Comparison of ENCODE assay signal across 9 mouse cellular contexts in the genomic region with DNA sequence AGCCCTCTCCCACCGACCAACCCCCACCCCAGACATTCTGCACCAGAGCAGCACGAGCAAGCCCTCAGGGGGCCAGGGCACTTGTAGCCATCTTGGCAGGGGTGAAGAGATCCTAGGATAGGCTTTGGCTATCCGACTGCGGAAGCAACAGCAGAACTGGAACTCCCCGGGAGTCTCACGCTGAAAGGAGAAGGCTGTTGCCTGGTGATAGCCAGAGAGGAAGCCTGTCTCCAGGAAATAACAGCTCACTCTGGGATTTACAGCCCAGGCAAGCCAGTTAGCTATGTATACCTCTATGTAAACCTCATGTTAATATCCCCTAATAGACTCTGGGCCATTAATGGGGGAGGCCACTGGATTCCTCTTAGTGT. TPM values are rescaled to one million over a fixed set of nuclear protein-coding genes. Genes with fewer than 3 reads are reported as not detected.
DNase-seq lines count a peak whose midpoint lies in the region; ATAC-seq lines count a peak whose summit lies in the region.
"Had no signal": no experiment of that assay in that cellular context is flagged by ENCODE, and none has a peak within 500 bp of the region (broad histone marks: within the 10 kb centered on the region; RNA-seq: fewer than 3 reads in every experiment).

No protein-coding gene starts in this region.

- H3K9me3 ChIP-seq in embryonic facial prominence, embryonic 14.5 days (ENCODE audit: control insufficient read depth, low read length): no peaks in the 10 kb centered on the region
- H3K9me3 ChIP-seq in intestine, embryonic 14.5 days (ENCODE audit: control insufficient read depth, low read length): no peaks in the 10 kb centered on the region
- no peaks in the 10 kb centered on the region for H3K9me3 ChIP-seq in lung, embryonic 15.5 days

- peaks cover 16% of the 10 kb centered on the region; the same call in 1 of the 2 replicates for H3K4me1 ChIP-seq in embryonic facial prominence, embryonic 14.5 days (ENCODE audit: control insufficient read depth, insufficient read depth, low read length)
- H3K4me1 ChIP-seq in intestine, embryonic 14.5 days (replicated peaks; ENCODE audit: control insufficient read depth, insufficient read depth, low read length): peaks cover 29% of the 10 kb centered on the region
- peaks cover 10% of the 10 kb centered on the region for H3K4me1 ChIP-seq in lung, embryonic 15.5 days

- no peaks in the 10 kb centered on the region for H3K27me3 ChIP-seq in embryonic facial prominence, embryonic 14.5 days (replicated peaks; ENCODE audit: control insufficient read depth, insufficient read depth, low read length)
- H3K27me3 ChIP-seq in intestine, embryonic 14.5 days (replicated peaks; ENCODE audit: control insufficient read depth, insufficient read depth, low read length): no peaks in the 10 kb centered on the region
- H3K27me3 ChIP-seq in lung, embryonic 15.5 days: no peaks in the 10 kb centered on the region

- 33% methylated on average over 6 of the region's 6 CpGs for WGBS in embryonic facial prominence, embryonic 14.5 days
- 11% methylated on average over 6 of the region's 6 CpGs for WGBS in intestine, embryonic 14.5 days
- 26% methylated on average over 6 of the region's 6 CpGs for WGBS in lung, embryonic 15.5 days

- DNase-seq in right cerebral cortex, postnatal 10 days (ENCODE audit: low spot score in 2 of 2): peak; percentile 43 to 56
- DNase-seq in right cerebral cortex, adult 2 months (ENCODE audit: low spot score in 2 of 2): no peak
- peak; percentile 38 for DNase-seq in embryonic facial prominence, embryonic 14.5 days (ENCODE audit: low spot score)
- peak; percentile 64 for DNase-seq in intestine, embryonic 14.5 days (ENCODE audit: low spot score)
- DNase-seq in retina, postnatal 1 day: no peak
- DNase-seq in right cerebral cortex, postnatal 25 days: no peak

- H3K4me3 ChIP-seq in embryonic facial prominence, embryonic 14.5 days (ENCODE audit: low read depth, low read length): no peak overlapping the region
- H3K4me3 ChIP-seq in intestine, embryonic 14.5 days (ENCODE audit: low read depth, low read length): peak overlapping the region; percentile 22; the same call in 1 of the 2 replicates
- no peak overlapping the region for H3K4me3 ChIP-seq in lung, embryonic 15.5 days

- H3K27ac ChIP-seq in embryonic facial prominence, embryonic 14.5 days (replicated peaks; ENCODE audit: low read depth, low read length): 0 out of 2 replicates have a peak overlapping the region, but pooled peaks have one; percentile 65
- peak overlapping the region; percentile 77 for H3K27ac ChIP-seq in intestine, embryonic 14.5 days (ENCODE audit: low read depth)
- peak overlapping the region; percentile 44; the same call in 1 of the 2 replicates for H3K27ac ChIP-seq in lung, embryonic 15.5 days

- H3K4me2 ChIP-seq in embryonic facial prominence, embryonic 14.5 days (ENCODE audit: low read depth, low read length): no peak overlapping the region
- H3K4me2 ChIP-seq in intestine, embryonic 14.5 days (ENCODE audit: low read length): peak overlapping the region; percentile 46
- peak overlapping the region; percentile 16; the same call in 1 of the 2 replicates for H3K4me2 ChIP-seq in lung, embryonic 15.5 days

- ATAC-seq in embryonic facial prominence, embryonic 14.5 days (ENCODE audit: low read depth): 0 out of 2 replicates have a peak, but pooled peaks have one; percentile 6
- ATAC-seq in intestine, embryonic 14.5 days (replicated peaks; ENCODE audit: low FRiP score, low TSS enrichment, low read depth): peak; percentile 37
- 0 out of 2 replicates have a peak, but pooled peaks have one; percentile 25 for ATAC-seq in lung, embryonic 15.5 days (ENCODE audit: borderline replicate concordance, extremely low read depth, low FRiP score, low TSS enrichment)
- no peak for ATAC-seq in frontal cortex, adult (ENCODE audit: low TSS enrichment)

- 0 out of 2 replicates have a peak, but pooled peaks cover 3% of the 10 kb centered on the region for H3K36me3 ChIP-seq in embryonic facial prominence, embryonic 14.5 days (ENCODE audit: control insufficient read depth, insufficient read depth, low read length)
- peaks cover 10% of the 10 kb centered on the region for H3K36me3 ChIP-seq in intestine, embryonic 14.5 days (ENCODE audit: control insufficient read depth, insufficient read depth, low read length)
- 0 out of 2 replicates have a peak, but pooled peaks cover under 1% of the 10 kb centered on the region for H3K36me3 ChIP-seq in lung, embryonic 15.5 days

- no peak overlapping the region for H3K9ac ChIP-seq in embryonic facial prominence, embryonic 14.5 days (ENCODE audit: low read depth, low read length)
- peak overlapping the region; percentile 27; the same call in 1 of the 2 replicates for H3K9ac ChIP-seq in intestine, embryonic 14.5 days (ENCODE audit: low read length)
- no peak overlapping the region for H3K9ac ChIP-seq in lung, embryonic 15.5 days

RNA-seq across cellular contexts. Expression of gene Lgals3bp, which starts 1.3 kb away (rescaled TPM):
- polyA plus RNA-seq in embryonic facial prominence, embryonic 14.5 days (2014; fragmentation: Nextera tagmentation; extraction: Ambion mirVana): 11.8 and 14.2 TPM in 2 replicates
- polyA plus RNA-seq in intestine, embryonic 14.5 days (2014; fragmentation: Nextera tagmentation; extraction: Ambion mirVana): 108 and 120 TPM in 2 replicates
- 4.9 and 6.9 TPM in 2 replicates for polyA plus RNA-seq in lung, embryonic 15.5 days (2015; fragmentation: Nextera tagmentation; extraction: Ambion mirVana)

RNA-seq across cellular contexts. Expression of gene Cant1, which starts 18.3 kb away (rescaled TPM):
- 30.8 and 30.9 TPM in 2 replicates for polyA plus RNA-seq in embryonic facial prominence, embryonic 14.5 days (2014; fragmentation: Nextera tagmentation; extraction: Ambion mirVana)
- polyA plus RNA-seq in intestine, embryonic 14.5 days (2014; fragmentation: Nextera tagmentation; extraction: Ambion mirVana): 30.1 and 32.9 TPM in 2 replicates
- polyA plus RNA-seq in lung, embryonic 15.5 days (2015; fragmentation: Nextera tagmentation; extraction: Ambion mirVana): 30.3 and 33.7 TPM in 2 replicates

RNA-seq across cellular contexts. Expression of gene C1qtnf1, which starts 27.5 kb away (rescaled TPM):
- 14.3 and 15.9 TPM in 2 replicates for polyA plus RNA-seq in embryonic facial prominence, embryonic 14.5 days (2014; fragmentation: Nextera tagmentation; extraction: Ambion mirVana)
- polyA plus RNA-seq in intestine, embryonic 14.5 days (2014; fragmentation: Nextera tagmentation; extraction: Ambion mirVana): 7.1 and 7.2 TPM in 2 replicates
- 6.9 and 7.6 TPM in 2 replicates for polyA plus RNA-seq in lung, embryonic 15.5 days (2015; fragmentation: Nextera tagmentation; extraction: Ambion mirVana)

RNA-seq across cellular contexts. Expression of gene Timp2, which starts 45.0 kb away (rescaled TPM):
- polyA plus RNA-seq in embryonic facial prominence, embryonic 14.5 days (2014; fragmentation: Nextera tagmentation; extraction: Ambion mirVana): 182 and 196 TPM in 2 replicates
- 80.9 and 83.9 TPM in 2 replicates for polyA plus RNA-seq in intestine, embryonic 14.5 days (2014; fragmentation: Nextera tagmentation; extraction: Ambion mirVana)
- 79.1 and 79.8 TPM in 2 replicates for polyA plus RNA-seq in lung, embryonic 15.5 days (2015; fragmentation: Nextera tagmentation; extraction: Ambion mirVana)

RNA-seq across cellular contexts. Expression of gene Cep295nl, which starts 58.3 kb away (rescaled TPM):
- polyA plus RNA-seq in embryonic facial prominence, embryonic 14.5 days (2014; fragmentation: Nextera tagmentation; extraction: Ambion mirVana): 0.63 and 1.2 TPM in 2 replicates
- 0.61 and 0.69 TPM in 2 replicates for polyA plus RNA-seq in intestine, embryonic 14.5 days (2014; fragmentation: Nextera tagmentation; extraction: Ambion mirVana)
- 0.33 and 0.56 TPM in 2 replicates for polyA plus RNA-seq in lung, embryonic 15.5 days (2015; fragmentation: Nextera tagmentation; extraction: Ambion mirVana)
- polyA plus RNA-seq: large intestine, adult 2 months had no signal

Comparison
In these comparisons a context has a peak if more than half of its experiments do, and no peak if none do; other contexts are left out.
1. DNase-seq: peak in right cerebral cortex, postnatal 10 days (2 of 2), embryonic facial prominence, embryonic 14.5 days (single experiment) and intestine, embryonic 14.5 days (single experiment); none in right cerebral cortex, adult 2 months (0 of 2), retina, postnatal 1 day (single experiment) and right cerebral cortex, postnatal 25 days (single experiment).
2. Peak in every context shown above with its lines, with median percentiles within 50 percentile points of each other: H3K27ac ChIP-seq.